Mouse (Mus musculus) frontal cortex, adult (tissue): Measurements from ENCODE around the gene Gm5788.
A peak's percentile ranks its signal among the peaks of the same experiment; 100 is the strongest.
"Not testable (repeated sequence)": the region's sequence is repeated elsewhere in the genome, so short reads cannot be mapped to it uniquely, and the experiment has no call there.

ENCODE experiments used
- ATAC-seq: cut with Nextera tagmentation; 2 replicates; pipeline ENCODE4 v1.9.2; 2017; ENCODE audit warnings: mild to moderate bottlenecking, moderate library complexity, mixed read lengths; ENCODE audit not compliant: low TSS enrichment

Gm5788 gene

GRCm38 (mm10) chr12:87494421-87494820, at the start of gene Gm5788:
Gene Gm5788, plus strand, starts transcription at chr12:87494721.
- ATAC-seq, result not testable (repeated sequence)

DNA sequence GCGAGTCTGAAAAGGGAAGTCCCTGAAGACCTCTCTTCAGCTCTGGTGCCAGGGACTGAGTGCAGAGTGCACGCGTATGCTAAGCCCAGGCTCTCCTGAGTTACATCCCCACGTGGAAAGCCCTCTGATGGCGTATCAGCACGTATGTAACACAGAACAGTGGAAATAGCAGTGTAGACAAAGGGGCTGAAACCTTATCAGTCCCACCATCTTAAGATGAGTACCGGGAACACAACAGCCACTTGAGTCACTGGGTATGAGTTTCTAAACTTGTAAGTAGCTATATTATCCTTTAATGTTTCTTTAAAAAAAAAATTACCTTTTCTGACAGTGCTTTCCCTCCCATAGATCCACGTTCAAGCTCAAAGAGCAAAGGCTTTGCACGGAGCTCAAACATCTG, 45.1 kb upstream of the Gm5788 start:
- ATAC-seq, result no peak

GRCm38 (mm10) chr12:87464678-87465297, 29.7 kb upstream of the Gm5788 start:
- no peak for ATAC-seq

DNA sequence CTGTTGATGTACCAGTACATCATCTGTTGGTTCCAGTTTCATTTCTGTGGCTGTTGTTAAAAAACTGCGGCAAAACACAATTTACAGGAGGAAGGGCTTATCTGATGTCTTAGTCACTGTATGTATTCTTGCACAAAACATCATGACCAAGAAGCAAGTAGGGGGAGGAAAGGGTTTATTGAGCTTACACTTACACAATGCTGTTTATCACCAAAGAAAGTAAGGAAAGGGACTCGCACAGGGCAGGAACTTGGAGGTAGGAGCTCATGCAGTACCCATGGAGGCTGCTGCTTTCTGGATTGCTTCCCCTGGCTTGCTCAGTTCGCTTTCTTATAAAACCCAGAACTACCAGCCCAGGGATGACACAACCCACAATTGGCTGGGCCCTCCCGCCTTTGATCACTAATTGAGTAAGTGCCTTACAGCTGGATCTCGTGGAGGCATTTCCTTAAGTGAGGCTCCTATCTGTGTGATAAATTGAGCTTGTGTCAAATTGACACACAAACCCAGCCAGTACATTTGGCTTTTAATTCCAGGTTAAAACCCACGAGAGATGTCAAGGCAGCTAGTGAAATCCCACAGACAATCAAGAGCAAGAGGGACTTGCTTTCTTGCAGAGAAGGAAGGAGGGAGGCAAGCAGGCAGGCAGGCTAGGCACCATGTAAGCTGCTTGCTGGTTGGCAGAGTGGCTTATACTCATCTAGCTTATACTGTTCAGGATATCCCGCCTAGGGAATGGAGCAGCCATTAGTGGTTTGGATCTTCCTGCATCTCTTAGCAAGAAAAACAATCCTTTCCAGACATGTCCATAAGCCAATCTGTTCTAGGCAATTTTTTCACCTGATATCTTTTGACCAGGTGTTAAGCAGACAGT, 24.0 kb upstream of the Gm5788 start:
- no peak for ATAC-seq

GRCm38 (mm10) chr12:87471421-87471963, 23.0 kb upstream of the Gm5788 start:
- ATAC-seq, result peak; percentile 61

- ATAC-seq, result peak; percentile 98
Observed at GRCm38 (mm10) chr12:87471964-87472786, 22.3 kb upstream of the Gm5788 start, which contains the start of gene Snw1. Gene Snw1, minus strand, starts transcription at chr12:87472274.

- no peak for ATAC-seq
Observed at GRCm38 (mm10) chr12:87474756-87475155, 19.8 kb upstream of the Gm5788 start.

DNA sequence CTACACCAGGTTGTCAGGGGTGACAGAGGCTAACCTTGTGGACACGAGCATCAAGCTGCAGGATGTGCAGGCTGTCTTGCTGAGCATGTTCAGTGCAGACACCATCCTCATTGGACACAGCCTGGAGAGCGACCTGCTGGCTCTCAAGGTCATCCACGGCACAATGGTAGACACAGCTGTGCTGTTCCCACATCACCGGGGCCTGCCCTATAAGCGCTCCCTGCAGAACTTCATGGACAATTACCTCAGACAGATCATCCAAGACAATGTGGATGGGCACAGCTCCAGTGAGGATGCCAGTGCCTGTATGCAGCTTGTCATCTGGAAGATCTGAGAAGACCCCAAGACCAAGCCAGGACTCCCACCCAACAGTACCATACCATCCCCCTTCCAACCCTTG, 12.0 kb upstream of the Gm5788 start:
- not testable (repeated sequence) for ATAC-seq

GRCm38 (mm10) chr12:87488683-87489082, 5.8 kb upstream of the Gm5788 start:
- not testable (repeated sequence) for ATAC-seq

- not testable (repeated sequence) for ATAC-seq
Observed at GRCm38 (mm10) chr12:87514016-87514415, 19.5 kb downstream of the Gm5788 start, which contains the start of gene Gm8300. Gene Gm8300, plus strand, starts transcription at chr12:87514316.

- ATAC-seq, result not testable (repeated sequence)
Observed at GRCm38 (mm10) chr12:87519616-87520015, 25.1 kb downstream of the Gm5788 start.

DNA sequence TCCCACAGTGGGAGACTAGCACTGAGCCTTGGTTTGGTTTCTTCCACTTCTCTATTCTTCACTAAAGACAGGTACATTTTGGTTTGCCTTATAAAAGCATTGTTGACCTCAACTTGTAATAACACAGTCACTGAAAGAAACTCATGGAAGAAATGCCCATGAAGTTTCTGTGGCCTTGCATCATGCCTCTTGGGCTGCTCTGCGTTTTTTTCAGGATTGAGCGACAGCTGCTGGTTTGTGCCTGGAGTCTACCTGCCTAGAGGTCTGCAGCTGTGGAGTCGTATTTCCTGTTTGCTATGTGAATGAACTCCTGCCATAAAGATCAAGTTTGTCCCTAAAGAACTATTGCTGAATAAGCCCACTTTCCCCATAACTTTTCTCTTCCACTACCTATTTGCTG, 49.4 kb downstream of the Gm5788 start:
- no peak for ATAC-seq
